ENCODE assay signal across 8 mouse cellular contexts in genomic region chr4:89282036-89282566, GRCm38 (mm10). TPM values are rescaled to one million over a fixed set of nuclear protein-coding genes. Genes with fewer than 3 reads are reported as not detected.
DNase-seq lines count a peak whose midpoint lies in the region; ATAC-seq lines count a peak whose summit lies in the region.

No protein-coding gene starts in this region.

- peak overlapping the region; percentile 10; the same call in 1 of the 2 replicates for H3K4me3 ChIP-seq in kidney, embryonic 14.5 days (ENCODE audit: low read length)
- no peak overlapping the region for H3K4me3 ChIP-seq in hindbrain, embryonic 13.5 days
- H3K4me3 ChIP-seq in lung, embryonic 15.5 days = 0 out of 2 replicates have a peak overlapping the region, but pooled peaks have one; percentile 5

- H3K27ac ChIP-seq in kidney, embryonic 14.5 days (ENCODE audit: low read depth, low read length) = no peak overlapping the region
- no peak overlapping the region for H3K27ac ChIP-seq in hindbrain, embryonic 13.5 days
- no peak overlapping the region for H3K27ac ChIP-seq in lung, embryonic 15.5 days

- H3K9me3 ChIP-seq in kidney, embryonic 14.5 days (ENCODE audit: control insufficient read depth, low read length) = no peaks in the 10 kb centered on the region
- H3K9me3 ChIP-seq in hindbrain, embryonic 13.5 days = no peaks in the 10 kb centered on the region
- no peaks in the 10 kb centered on the region for H3K9me3 ChIP-seq in lung, embryonic 15.5 days

- peaks cover 82% of the 10 kb centered on the region for H3K27me3 ChIP-seq in kidney, embryonic 14.5 days (ENCODE audit: control insufficient read depth, insufficient read depth, low read length)
- H3K27me3 ChIP-seq in hindbrain, embryonic 13.5 days = peaks cover 90% of the 10 kb centered on the region
- peaks cover 84% of the 10 kb centered on the region for H3K27me3 ChIP-seq in lung, embryonic 15.5 days

- DNase-seq in kidney, adult 8-10 months = no peak
- peak; percentile 78 for DNase-seq in embryo, embryonic 9.5 days (ENCODE audit: extremely low spot score)
- DNase-seq in retina, postnatal 1 day = peak; percentile 83
- DNase-seq in layer of hippocampus, adult 18-20 months (ENCODE audit: low spot score in 2 of 2) = no peak
- no peak for DNase-seq in yolk sac, embryonic 10.5 days (ENCODE audit: low spot score)

- H3K4me1 ChIP-seq in kidney, embryonic 14.5 days (ENCODE audit: control insufficient read depth, insufficient read depth, low read length) = 0 out of 2 replicates have a peak, but pooled peaks cover 3% of the 10 kb centered on the region
- peaks cover 4% of the 10 kb centered on the region; the same call in 1 of the 2 replicates for H3K4me1 ChIP-seq in hindbrain, embryonic 13.5 days (replicated peaks)
- H3K4me1 ChIP-seq in lung, embryonic 15.5 days = peaks cover 6% of the 10 kb centered on the region; the same call in 1 of the 2 replicates

- H3K36me3 ChIP-seq in kidney, embryonic 14.5 days (ENCODE audit: control insufficient read depth, insufficient read depth, low read length) = no peaks in the 10 kb centered on the region
- H3K36me3 ChIP-seq in hindbrain, embryonic 13.5 days = no peaks in the 10 kb centered on the region
- no peaks in the 10 kb centered on the region for H3K36me3 ChIP-seq in lung, embryonic 15.5 days

- H3K9ac ChIP-seq in kidney, embryonic 14.5 days (ENCODE audit: low read depth, low read length) = no peak overlapping the region
- H3K9ac ChIP-seq in hindbrain, embryonic 13.5 days = no peak overlapping the region
- H3K9ac ChIP-seq in lung, embryonic 15.5 days = no peak overlapping the region

- under 1% methylated on average over 25 of the region's 25 CpGs for WGBS in kidney, embryonic 14.5 days
- WGBS in hindbrain, embryonic 13.5 days = 1% methylated on average over 25 of the region's 25 CpGs
- WGBS in lung, embryonic 15.5 days = 2% methylated on average over 25 of the region's 25 CpGs

- ATAC-seq in kidney, embryonic 14.5 days (ENCODE audit: low FRiP score, low TSS enrichment) = peak; percentile 62; the same call in 1 of the 2 replicates
- ATAC-seq in hindbrain, embryonic 13.5 days (ENCODE audit: low FRiP score) = peak; percentile 66
- ATAC-seq in lung, embryonic 15.5 days (ENCODE audit: borderline replicate concordance, extremely low read depth, low FRiP score, low TSS enrichment) = peak; percentile 64; the same call in 1 of the 2 replicates

- H3K4me2 ChIP-seq in kidney, embryonic 14.5 days (replicated peaks; ENCODE audit: low read depth, low read length) = peak overlapping the region; percentile 4; the same call in 1 of the 2 replicates
- no peak overlapping the region for H3K4me2 ChIP-seq in hindbrain, embryonic 13.5 days
- H3K4me2 ChIP-seq in lung, embryonic 15.5 days = peak overlapping the region; percentile 27

RNA-seq across cellular contexts. Expression of gene Cdkn2a, which starts 12.4 kb away (rescaled TPM):
- not detected in 2 replicates for polyA plus RNA-seq in kidney, embryonic 14.5 days (2014; fragmentation: Nextera tagmentation; extraction: Ambion mirVana)
- polyA plus RNA-seq in hindbrain, embryonic 13.5 days (2015; fragmentation: Nextera tagmentation; extraction: Ambion mirVana) = not detected in 2 replicates
- not detected in 2 replicates for polyA plus RNA-seq in lung, embryonic 15.5 days (2015; fragmentation: Nextera tagmentation; extraction: Ambion mirVana)
- under 1 TPM; 0.38 to 0.64 TPM for total RNA-seq in layer of hippocampus, adult 18-20 months (2021)

RNA-seq across cellular contexts. Expression of gene Cdkn2b, which starts 28.7 kb away (rescaled TPM):
- 0.55 and 1.2 TPM in 2 replicates for polyA plus RNA-seq in kidney, embryonic 14.5 days (2014; fragmentation: Nextera tagmentation; extraction: Ambion mirVana)
- polyA plus RNA-seq in hindbrain, embryonic 13.5 days (2015; fragmentation: Nextera tagmentation; extraction: Ambion mirVana) = 0.86 and 1.2 TPM in 2 replicates
- polyA plus RNA-seq in lung, embryonic 15.5 days (2015; fragmentation: Nextera tagmentation; extraction: Ambion mirVana) = 3.8 and 4.1 TPM in 2 replicates
- total RNA-seq in layer of hippocampus, adult 18-20 months (2021) = 1 to 10 TPM; 1.2 TPM

Comparison
In these comparisons a context has a peak if more than half of its experiments do, and no peak if none do; other contexts are left out.
1. DNase-seq: peak in embryo, embryonic 9.5 days (single experiment) and retina, postnatal 1 day (single experiment); none in kidney, adult 8-10 months (0 of 2), layer of hippocampus, adult 18-20 months (0 of 2) and yolk sac, embryonic 10.5 days (single experiment).
2. Peak in every context shown above with its lines, with median percentiles within 50 percentile points of each other: ATAC-seq.